Mouse (Mus musculus) CH12.LX (cell line): ENCODE measurements around the gene Ghrhr. TPM values are rescaled to one million over a fixed set of nuclear protein-coding genes. Genes with fewer than 3 reads are reported as not detected.

Experiments used
- DNase-seq: peaks from one replicate; pipeline ENCODE4 v3.0.0-alpha.2; 2013; ENCODE audit errors: extremely low read depth
- H3K27ac ChIP-seq: 2 replicates; pipeline ENCODE4 v1.5.1; 2012; ENCODE audit warnings: low read depth, mild to moderate bottlenecking, control low read depth, moderate library complexity; ENCODE audit not compliant: insufficient read depth
- H3K27me3 ChIP-seq: replicated peaks from 2 replicates; pipeline ENCODE3; 2012; ENCODE audit warnings: inconsistent platforms
- H3K36me3 ChIP-seq, 2 experiments: replicated peaks in 1 of 2; 2 replicates each; pipeline versions ENCODE3 to v1.6.1; 2012; ENCODE audit warnings: inconsistent platforms in 1 of 2, low read length in 1 of 2, mild to moderate bottlenecking in 1 of 2, mixed read lengths in 1 of 2, moderate library complexity in 1 of 2; ENCODE audit not compliant: control insufficient read depth in 1 of 2, insufficient read depth in 1 of 2
- H3K4me1 ChIP-seq, 2 experiments: 2 replicates each; pipeline ENCODE4 v1.6.1; 2012; ENCODE audit warnings: inconsistent platforms in 1 of 2, moderate library complexity in 1 of 2; ENCODE audit not compliant: insufficient read depth in 2 of 2, control insufficient read depth in 1 of 2
- H3K4me2 ChIP-seq: 2 replicates; pipeline ENCODE4 v1.6.1; 2012; ENCODE audit warnings: low read depth, mild to moderate bottlenecking, control low read depth; ENCODE audit not compliant: poor library complexity, insufficient read depth, severe bottlenecking
- H3K4me3 ChIP-seq, 3 experiments: fragments of 150-350 bp in 1 of 3; sonication (generic) in 1 of 3; replicated peaks in 1 of 3; 2 replicates each; pipeline versions ENCODE3 to v1.5.1; 2011 to 2012; ENCODE audit warnings: low read depth in 2 of 3, low read length in 2 of 3, mild to moderate bottlenecking in 2 of 3, moderate library complexity in 2 of 3, control low read depth in 1 of 3, improper control_type of control experiment in 1 of 3, inconsistent platforms in 1 of 3, mixed read lengths in 1 of 3; ENCODE audit not compliant: poor library complexity in 1 of 3
- H3K79me2 ChIP-seq: replicated peaks from 2 replicates; pipeline ENCODE4 v1.6.1; 2012; ENCODE audit warnings: mild to moderate bottlenecking, moderate library complexity; ENCODE audit not compliant: control insufficient read depth, poor library complexity, insufficient read depth, severe bottlenecking; ENCODE audit errors: extremely low read depth
- H3K9ac ChIP-seq: 2 replicates; pipeline ENCODE4 v1.6.1; 2012; ENCODE audit warnings: low read depth, mild to moderate bottlenecking, control low read depth, moderate library complexity; ENCODE audit not compliant: insufficient read depth
- H3K9me3 ChIP-seq: replicated peaks from 2 replicates; pipeline ENCODE3; 2012; ENCODE audit warnings: low read length, inconsistent platforms, mixed read lengths
- BHLHE40 ChIP-seq: IDR thresholded peaks from 2 replicates; pipeline ENCODE4 v1.6.1; 2011; ENCODE audit warnings: mild to moderate bottlenecking, low read depth, low read length, improper control_type of control experiment
- EP300 ChIP-seq: IDR thresholded peaks from 2 replicates; pipeline ENCODE4 v1.6.1; 2011; ENCODE audit warnings: low read length, improper control_type of control experiment
- HCFC1 ChIP-seq: IDR thresholded peaks from 2 replicates; pipeline ENCODE4 v1.6.1; 2012; ENCODE audit warnings: low read depth, mild to moderate bottlenecking, inconsistent platforms, low read length, improper control_type of control experiment
- IRF4 ChIP-seq: IDR thresholded peaks from 2 replicates; pipeline ENCODE4 v1.6.1; 2014; ENCODE audit warnings: low read depth, mild to moderate bottlenecking, inconsistent platforms, low read length, improper control_type of control experiment
- JUN ChIP-seq: IDR thresholded peaks from 2 replicates; pipeline ENCODE4 v1.6.1; 2011; ENCODE audit warnings: low read depth, mild to moderate bottlenecking, low read length, improper control_type of control experiment, moderate library complexity; ENCODE audit not compliant: insufficient read depth
- JUND ChIP-seq: conservative IDR thresholded peaks from 2 replicates; pipeline ENCODE4 v1.6.1; 2011; ENCODE audit warnings: low read depth, low read length, improper control_type of control experiment
- MAZ ChIP-seq: IDR thresholded peaks from 2 replicates; pipeline ENCODE4 v1.6.1; 2012; ENCODE audit warnings: low read depth, mild to moderate bottlenecking, inconsistent platforms, low read length, improper control_type of control experiment, moderate library complexity
- MXI1 ChIP-seq: IDR thresholded peaks from 2 replicates; pipeline ENCODE4 v1.6.1; 2011; ENCODE audit warnings: mild to moderate bottlenecking, low read depth, low read length, improper control_type of control experiment
- MYC ChIP-seq: IDR thresholded peaks from 2 replicates; pipeline ENCODE4 v1.6.1; 2011; ENCODE audit warnings: low read depth, mild to moderate bottlenecking, improper control_type of control experiment, low read length
- NRF1 ChIP-seq: IDR thresholded peaks from 2 replicates; pipeline ENCODE4 v1.6.1; 2014; ENCODE audit warnings: low read depth, mild to moderate bottlenecking, inconsistent platforms, low read length, improper control_type of control experiment, moderate library complexity
- POLR2A ChIP-seq: IDR thresholded peaks from 2 replicates; pipeline ENCODE4 v1.6.1; 2011; ENCODE audit warnings: low read depth, mild to moderate bottlenecking, improper control_type of control experiment, low read length
- RAD21 ChIP-seq: IDR thresholded peaks from 2 replicates; pipeline ENCODE4 v1.6.1; 2011; ENCODE audit warnings: low read depth, mild to moderate bottlenecking, low read length, improper control_type of control experiment, moderate library complexity
- SIN3A ChIP-seq: IDR thresholded peaks from 2 replicates; pipeline ENCODE4 v1.6.1; 2012; ENCODE audit warnings: low read length, improper control_type of control experiment, inconsistent platforms
- TBP ChIP-seq: conservative IDR thresholded peaks from 2 replicates; pipeline ENCODE4 v1.6.1; 2011; ENCODE audit warnings: low read depth, low read length, improper control_type of control experiment
- USF1 ChIP-seq: IDR thresholded peaks from 2 replicates; pipeline ENCODE4 v1.6.1; 2014; ENCODE audit warnings: low read depth, mild to moderate bottlenecking, inconsistent platforms, low read length, improper control_type of control experiment
- USF2 ChIP-seq: conservative IDR thresholded peaks from 2 replicates; pipeline ENCODE4 v1.6.1; 2011; ENCODE audit warnings: low read depth, low read length, improper control_type of control experiment
- ZC3H11A ChIP-seq: IDR thresholded peaks from 2 replicates; pipeline ENCODE4 v1.6.1; 2012; ENCODE audit warnings: low read depth, mild to moderate bottlenecking, inconsistent platforms, low read length, improper control_type of control experiment
- dilution Hi-C: fragments of 300-500 bp; cut with MboI; formaldehyde crosslinking; loops from 2 replicates; pipeline ENCODE4 v1.14.3; 2020; ENCODE audit warnings: low sequenced_read_pairs; ENCODE audit not compliant: extremely low pct_unique_long_range_greater_than_20kb, extremely low pct_ligation_motif_present
- in situ Hi-C: fragments of 300-500 bp; cut with MboI; formaldehyde crosslinking; loops from 3 replicates; pipeline ENCODE4 v1.14.3; 2019; ENCODE audit warnings: low sequenced_read_pairs, low pct_ligation_motif_present, low pct_unique_long_range_greater_than_20kb, mixed read lengths
- polyA plus RNA-seq: library from polyadenylated mRNA; unstranded; fragments of >175 nt; gene quantifications from 2 replicates; pipeline ENCODE4 v1.2.1, GENCODE M21; 2012; ENCODE audit warnings: low read depth; ENCODE audit not compliant: insufficient read length
- total RNA-seq, 2 experiments: library from RNA; depleted of rRNA; stranded (reverse); fragments of 300-350 nt in 1 of 2; fragments of >200 nt in 1 of 2; gene quantifications; 2 replicates each; pipeline ENCODE4 v1.2.3; 2012 to 2014

Ghrhr gene
- total and polyA plus RNA-seq, 3 experiments, result not detected

GRCm38 (mm10) chr6:55398869-55399628 lies 23.0 kb downstream of the Ghrhr start:
- no peak overlapping the region for H3K4me3 ChIP-seq
- H3K79me2 ChIP-seq, result no peaks in the 10 kb centered on the region
- no peak for DNase-seq
- in situ Hi-C loops (no loop called here), dilution Hi-C loops (no loop called here)
- H3K4me1 ChIP-seq, result no peaks in the 10 kb centered on the region
- no peaks in the 10 kb centered on the region for H3K9me3 ChIP-seq
- H3K36me3 ChIP-seq, result no peaks in the 10 kb centered on the region
- no peak overlapping the region for H3K9ac ChIP-seq
- H3K4me2 ChIP-seq, result no peak overlapping the region
- no peak overlapping the region for H3K27ac ChIP-seq
- TF ChIP-seq BHLHE40 (no peak), EP300 (no peak), USF2 (no peak), POLR2A (no peak), JUN (no peak), TBP (no peak), JUND (no peak), ZC3H11A (no peak), MYC (no peak), MAZ (no peak), NRF1 (no peak), IRF4 (no peak), USF1 (no peak), HCFC1 (no peak)
- TF ChIP-seq, all 38 proteins: peak for 0
- peaks cover 85% of the 10 kb centered on the region for H3K27me3 ChIP-seq

- H3K36me3 ChIP-seq, result no peaks in the 10 kb centered on the region
- in situ Hi-C loops, result no loop called here
- H3K27me3 ChIP-seq, result peaks cover 86% of the 10 kb centered on the region
- H3K9me3 ChIP-seq, result no peaks in the 10 kb centered on the region
- H3K4me1 ChIP-seq, result no peaks in the 10 kb centered on the region
- no peak for DNase-seq
- H3K4me3 ChIP-seq, result no peak overlapping the region
- no peak overlapping the region for H3K4me2 ChIP-seq
- no peaks in the 10 kb centered on the region for H3K79me2 ChIP-seq
- no peak overlapping the region for H3K27ac ChIP-seq
- TF ChIP-seq RAD21, result no peak
- no peak for TF ChIP-seq SIN3A
- TF ChIP-seq MXI1, result no peak
- TF ChIP-seq MAZ, result no peak
- TF ChIP-seq, all 38 proteins: peak for 0
- no peak overlapping the region for H3K9ac ChIP-seq
- dilution Hi-C loops, result no loop called here
These were observed 23.8 kb downstream of the Ghrhr start for GRCm38 (mm10) chr6:55399910-55400309.
